ENCODE assay signal across 13 mouse cellular contexts in genomic region chrX:157644700-157645099, GRCm38 (mm10). TPM values are rescaled to one million over a fixed set of nuclear protein-coding genes. Genes with fewer than 3 reads are reported as not detected.
"Had no signal": no experiment of that assay in that cellular context is flagged by ENCODE, and none has a peak within 500 bp of the region (broad histone marks: within the 10 kb centered on the region; RNA-seq: fewer than 3 reads in every experiment).

No protein-coding gene starts in this region.

- ATAC-seq: intestine, postnatal 0 days; liver, embryonic 12.5 days had no signal

- H3K4me1 ChIP-seq: limb, embryonic 15.5 days; liver, embryonic 12.5 days; midbrain, embryonic 10.5 days; neural tube, embryonic 12.5 days; stomach, embryonic 15.5 days had no signal

- H3K4me3 ChIP-seq: limb, embryonic 15.5 days; liver, embryonic 12.5 days; midbrain, embryonic 10.5 days; neural tube, embryonic 12.5 days; stomach, embryonic 15.5 days had no signal

- H3K36me3 ChIP-seq: limb, embryonic 15.5 days; liver, embryonic 12.5 days; midbrain, embryonic 10.5 days; neural tube, embryonic 12.5 days; stomach, embryonic 15.5 days had no signal

- H3K4me2 ChIP-seq: limb, embryonic 15.5 days; liver, embryonic 12.5 days; neural tube, embryonic 12.5 days; stomach, embryonic 15.5 days had no signal

- H3K9ac ChIP-seq: limb, embryonic 15.5 days; liver, embryonic 12.5 days; neural tube, embryonic 12.5 days; stomach, embryonic 15.5 days had no signal

- H3K27ac ChIP-seq: kidney, postnatal 0 days; limb, embryonic 15.5 days; liver, embryonic 12.5 days; midbrain, embryonic 10.5 days; neural tube, embryonic 12.5 days; stomach, embryonic 15.5 days had no signal

- H3K9me3 ChIP-seq: limb, embryonic 15.5 days; liver, embryonic 12.5 days; midbrain, embryonic 10.5 days; neural tube, embryonic 12.5 days; stomach, embryonic 15.5 days had no signal

- H3K27me3 ChIP-seq: liver, embryonic 12.5 days; neural tube, embryonic 12.5 days; stomach, embryonic 15.5 days had no signal

RNA-seq across cellular contexts. Expression of gene Smpx, which starts 54.0 kb away (rescaled TPM):
- total RNA-seq: layer of hippocampus, adult 18-20 months; layer of hippocampus, postnatal 36 days; left cerebral cortex, adult 8-10 months; left cerebral cortex, postnatal 25 days; neutrophil, adult 5-6 weeks had no signal
- polyA plus RNA-seq: midbrain, embryonic 10.5 days; spleen, adult 2 months had no signal
